In the genomic region with DNA sequence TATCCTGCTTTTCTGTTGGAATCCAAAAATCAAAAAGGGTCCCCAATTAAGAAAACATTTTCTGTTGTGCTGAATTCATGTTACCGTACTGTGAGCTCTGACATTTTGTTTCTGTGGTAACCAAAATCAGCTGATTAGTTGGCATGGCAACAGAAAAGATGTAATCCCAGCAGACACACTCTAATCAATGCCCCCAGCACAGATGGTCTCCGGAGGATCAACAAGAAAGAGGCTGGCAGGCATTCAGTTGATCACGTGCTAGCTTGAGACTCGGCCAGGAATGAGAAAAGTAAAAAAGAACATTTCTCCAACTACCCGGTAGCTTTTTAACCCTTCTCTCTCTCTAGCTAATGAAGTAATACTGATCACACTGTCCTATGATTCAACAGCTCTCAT, we compare ENCODE assay signal across 9 mouse cellular contexts.
DNase-seq lines count a peak whose midpoint lies in the region; ATAC-seq and TF ChIP-seq lines count a peak whose summit lies in the region.
"Had no signal": no experiment of that assay in that cellular context is flagged by ENCODE, and none has a peak within 500 bp of the region (broad histone marks: within the 10 kb centered on the region; RNA-seq: fewer than 3 reads in every experiment).

No protein-coding gene starts in this region.

- H3K4me3 ChIP-seq in heart, postnatal 0 days (ENCODE audit: low read depth, low read length) = no peak overlapping the region
- H3K4me3 ChIP-seq in left cerebral cortex, adult 2 months = no peak overlapping the region

- no peaks in the 10 kb centered on the region for H3K36me3 ChIP-seq in heart, postnatal 0 days (replicated peaks; ENCODE audit: control insufficient read depth, insufficient read depth, low read length)

- H3K9me3 ChIP-seq in heart, postnatal 0 days (replicated peaks; ENCODE audit: control insufficient read depth, low read length) = no peaks in the 10 kb centered on the region

- TF ChIP-seq POLR2A in brain, embryonic 14.5 days (IDR thresholded peaks at IDR 0.05; ENCODE audit: borderline replicate concordance, extremely low read depth, insufficient read depth, insufficient read length, poor library complexity, severe bottlenecking) = no peak

- no peak for ATAC-seq in heart, postnatal 0 days (ENCODE audit: insufficient read depth, low read depth)
- ATAC-seq: Patski had no signal

- DNase-seq in brain, embryonic 14.5 days (ENCODE audit: low read depth) = peak; percentile 99
- DNase-seq in embryo, embryonic 10 days (ENCODE audit: low spot score) = peak; percentile 86
- peak; percentile 6 for DNase-seq in heart, postnatal 0 days (ENCODE audit: low spot score)
- DNase-seq in left cerebral cortex, adult 2 months (ENCODE audit: extremely low spot score in 1 of 2, low spot score in 2 of 2) = peak; percentile 64 to 72
- peak; percentile 95 for DNase-seq in retina, postnatal 1 day
- no peak for DNase-seq in thymus, postnatal 10 days (ENCODE audit: low spot score in 2 of 2)
- no peak for DNase-seq in urinary bladder, postnatal 25 days (ENCODE audit: low spot score)
- DNase-seq in T-cell, adult 2 months (ENCODE audit: low spot score) = no peak

- no peaks in the 10 kb centered on the region for H3K27me3 ChIP-seq in heart, postnatal 0 days (ENCODE audit: control insufficient read depth, insufficient read depth, low read length)

- no peaks in the 10 kb centered on the region for H3K4me1 ChIP-seq in heart, postnatal 0 days (ENCODE audit: control insufficient read depth, insufficient read depth)

- no peak overlapping the region for H3K27ac ChIP-seq in heart, postnatal 0 days (ENCODE audit: low read depth)
- peak overlapping the region; percentile 62 for H3K27ac ChIP-seq in left cerebral cortex, adult 2 months

- 23% methylated on average over 5 of the region's 5 CpGs for WGBS in heart, postnatal 0 days

- no peak overlapping the region for H3K9ac ChIP-seq in heart, postnatal 0 days (replicated peaks; ENCODE audit: low read depth, low read length)

- H3K4me2 ChIP-seq in heart, postnatal 0 days (ENCODE audit: low read depth, low read length) = no peak overlapping the region

- no peak for TF ChIP-seq CTCF in brain, embryonic 14.5 days (IDR thresholded peaks at IDR 0.05; ENCODE audit: borderline replicate concordance, extremely low read depth, insufficient read depth, insufficient read length)
- no peak for TF ChIP-seq CTCF in heart, postnatal 0 days (IDR thresholded peaks at IDR 0.05; ENCODE audit: low read depth)
- TF ChIP-seq CTCF in left cerebral cortex, adult 2 months (IDR thresholded peaks at IDR 0.05) = no peak

- intact Hi-C loops in left cerebral cortex, adult 2 months (cut with DNase I) = no loop called here

- no peak for TF ChIP-seq EP300 in heart, postnatal 0 days (IDR thresholded peaks at IDR 0.05; ENCODE audit: low read depth)

Comparison
In these comparisons a context has a peak if more than half of its experiments do, and no peak if none do; other contexts are left out.
1. DNase-seq: peak in brain, embryonic 14.5 days (single experiment), embryo, embryonic 10 days (single experiment), heart, postnatal 0 days (single experiment), left cerebral cortex, adult 2 months (2 of 2) and retina, postnatal 1 day (single experiment); none in thymus, postnatal 10 days (0 of 2), urinary bladder, postnatal 25 days (single experiment) and T-cell, adult 2 months (single experiment).